Mouse (Mus musculus): ENCODE results near the gene Snx29. TPM values are rescaled to one million over a fixed set of nuclear protein-coding genes. Genes with fewer than 3 reads are reported as not detected.

The Snx29 gene
- polyA plus RNA-seq, 2 experiments, result 1.9 TPM

DNA sequence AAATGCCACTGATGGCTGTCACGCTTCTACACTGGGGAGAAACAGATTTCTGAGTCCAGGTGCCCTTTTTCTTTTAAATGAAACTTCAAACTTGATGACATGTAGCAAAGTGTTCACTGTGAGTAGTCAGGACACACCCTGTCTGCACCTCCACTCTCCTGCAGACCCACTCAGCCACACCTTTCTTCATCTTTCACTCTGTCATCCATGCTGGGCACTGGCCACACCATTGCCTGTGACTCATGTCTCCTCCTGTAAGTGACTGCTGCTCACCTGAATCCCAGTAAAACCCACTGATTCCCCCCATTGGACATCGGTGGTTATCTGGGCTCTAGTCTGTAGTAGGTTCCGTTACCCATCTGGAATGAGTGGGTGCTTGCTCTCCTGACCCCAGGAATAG, 467.8 kb downstream of the Snx29 start:
- H3K9ac ChIP-seq (replicated peaks), result no peak overlapping the region
- H3K27ac ChIP-seq, result no peak overlapping the region
- no peak for TF ChIP-seq EP300 (IDR thresholded peaks at IDR 0.05; ENCODE audit: low read depth)
- no peak for TF ChIP-seq CTCF (IDR thresholded peaks at IDR 0.05; ENCODE audit: low read depth)
- H3K27me3 ChIP-seq (ENCODE audit: control insufficient read depth, insufficient read depth, low read length), result no peaks in the 10 kb centered on the region
- no peaks in the 10 kb centered on the region for H3K4me1 ChIP-seq (replicated peaks; ENCODE audit: control insufficient read depth in 2 of 2, insufficient read depth in 2 of 2, low read length in 1 of 2)
- ATAC-seq (ENCODE audit: insufficient read depth) (no peak), DNase-seq (ENCODE audit: low read depth in 3 of 3, low spot score in 3 of 3) (no peak)
- H3K9me3 ChIP-seq (ENCODE audit: control insufficient read depth, low read length), result no peaks in the 10 kb centered on the region
- no peak overlapping the region for H3K4me2 ChIP-seq (ENCODE audit: low read depth)
- H3K4me3 ChIP-seq (ENCODE audit: insufficient read depth in 1 of 2, low read depth in 2 of 2, low read length in 2 of 2), result no peak overlapping the region
- H3K36me3 ChIP-seq (replicated peaks; ENCODE audit: control insufficient read depth, insufficient read depth, low read depth), result no peaks in the 10 kb centered on the region
- 67% methylated on average over 3 of the region's 3 CpGs for WGBS (ENCODE audit: insufficient replicate concordance)

DNA sequence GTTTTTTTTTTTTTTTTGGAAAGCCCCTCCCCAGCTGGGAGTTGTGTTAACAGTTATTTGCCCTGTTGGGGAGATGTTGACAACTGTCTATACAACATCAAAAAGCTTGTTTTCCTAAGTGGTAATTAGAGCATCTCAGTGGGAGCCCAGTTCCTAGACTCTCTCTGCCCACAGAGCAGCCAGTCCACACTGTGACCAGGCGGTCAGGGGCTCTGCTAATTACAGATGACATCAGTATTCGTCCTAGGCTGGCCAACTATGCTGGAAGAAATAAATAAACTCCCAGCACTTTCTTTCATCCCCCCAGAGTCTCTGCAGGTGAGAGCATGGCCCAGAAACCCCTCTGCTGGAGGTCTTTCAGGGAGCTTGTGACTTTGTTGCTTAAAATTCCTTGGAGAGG, 470.7 kb downstream of the Snx29 start:
- Histone ChIP-seq H3K9ac (replicated peaks) (no peak overlapping the region), H3K4me3 (ENCODE audit: insufficient read depth in 1 of 2, low read depth in 2 of 2, low read length in 2 of 2) (no peak overlapping the region), H3K27ac (no peak overlapping the region), H3K4me2 (ENCODE audit: low read depth) (no peak overlapping the region), H3K36me3 (replicated peaks; ENCODE audit: control insufficient read depth, insufficient read depth, low read depth) (no peaks in the 10 kb centered on the region), H3K4me1 (replicated peaks; ENCODE audit: control insufficient read depth in 2 of 2, insufficient read depth in 2 of 2, low read length in 1 of 2) (peaks cover 0 to 5% of the 10 kb centered on the region in 2 experiments; a peak in 3 of 4 replicates), H3K9me3 (ENCODE audit: control insufficient read depth, low read length) (no peaks in the 10 kb centered on the region), H3K27me3 (ENCODE audit: control insufficient read depth, insufficient read depth, low read length) (no peaks in the 10 kb centered on the region)
- WGBS (ENCODE audit: insufficient replicate concordance), result 41% methylated on average over 2 of the region's 2 CpGs
- DNase-seq (ENCODE audit: low read depth in 3 of 3, low spot score in 3 of 3) (no peak), ATAC-seq (ENCODE audit: insufficient read depth) (no peak)
- TF ChIP-seq EP300 (IDR thresholded peaks at IDR 0.05; ENCODE audit: low read depth) (no peak), CTCF (IDR thresholded peaks at IDR 0.05; ENCODE audit: low read depth) (no peak)

DNA sequence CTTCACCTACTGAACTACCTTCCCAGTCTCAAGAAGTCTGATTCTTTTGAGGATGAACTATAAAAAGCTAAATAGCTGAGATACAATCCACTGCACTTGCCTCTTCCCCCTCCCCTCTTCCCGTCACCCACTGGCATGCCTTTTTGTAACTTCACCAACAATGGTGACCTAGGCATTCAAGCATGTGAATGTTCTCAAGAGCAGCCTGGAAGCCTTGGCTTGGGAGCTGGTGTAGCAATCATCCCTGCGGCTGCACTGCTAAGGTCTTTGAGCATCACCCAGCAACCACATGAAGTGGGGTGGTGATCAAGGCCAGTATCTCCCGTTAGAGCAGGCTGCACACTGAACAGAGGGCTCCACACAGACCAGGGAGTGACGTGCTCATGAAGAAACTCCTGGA, 471.9 kb downstream of the Snx29 start:
- WGBS (ENCODE audit: insufficient replicate concordance), result 67% methylated on average over 4 of the region's 4 CpGs
- peaks cover 0 to 5% of the 10 kb centered on the region in 2 experiments; a peak in 3 of 4 replicates for H3K4me1 ChIP-seq (replicated peaks; ENCODE audit: control insufficient read depth in 2 of 2, insufficient read depth in 2 of 2, low read length in 1 of 2)
- ATAC-seq (ENCODE audit: insufficient read depth), result no peak
- TF ChIP-seq EP300 (IDR thresholded peaks at IDR 0.05; ENCODE audit: low read depth), result no peak
- TF ChIP-seq CTCF (IDR thresholded peaks at IDR 0.05; ENCODE audit: low read depth), result no peak
- no peaks in the 10 kb centered on the region for H3K9me3 ChIP-seq (ENCODE audit: control insufficient read depth, low read length)
- H3K4me2 ChIP-seq (ENCODE audit: low read depth), result no peak overlapping the region
- no peak overlapping the region for H3K4me3 ChIP-seq (ENCODE audit: insufficient read depth in 1 of 2, low read depth in 2 of 2, low read length in 2 of 2)
- no peak overlapping the region for H3K27ac ChIP-seq
- H3K36me3 ChIP-seq (replicated peaks; ENCODE audit: control insufficient read depth, insufficient read depth, low read depth), result no peaks in the 10 kb centered on the region
- no peak overlapping the region for H3K9ac ChIP-seq (replicated peaks)
- no peak for DNase-seq (ENCODE audit: low read depth in 3 of 3, low spot score in 3 of 3)
- H3K27me3 ChIP-seq (ENCODE audit: control insufficient read depth, insufficient read depth, low read length), result no peaks in the 10 kb centered on the region

DNA sequence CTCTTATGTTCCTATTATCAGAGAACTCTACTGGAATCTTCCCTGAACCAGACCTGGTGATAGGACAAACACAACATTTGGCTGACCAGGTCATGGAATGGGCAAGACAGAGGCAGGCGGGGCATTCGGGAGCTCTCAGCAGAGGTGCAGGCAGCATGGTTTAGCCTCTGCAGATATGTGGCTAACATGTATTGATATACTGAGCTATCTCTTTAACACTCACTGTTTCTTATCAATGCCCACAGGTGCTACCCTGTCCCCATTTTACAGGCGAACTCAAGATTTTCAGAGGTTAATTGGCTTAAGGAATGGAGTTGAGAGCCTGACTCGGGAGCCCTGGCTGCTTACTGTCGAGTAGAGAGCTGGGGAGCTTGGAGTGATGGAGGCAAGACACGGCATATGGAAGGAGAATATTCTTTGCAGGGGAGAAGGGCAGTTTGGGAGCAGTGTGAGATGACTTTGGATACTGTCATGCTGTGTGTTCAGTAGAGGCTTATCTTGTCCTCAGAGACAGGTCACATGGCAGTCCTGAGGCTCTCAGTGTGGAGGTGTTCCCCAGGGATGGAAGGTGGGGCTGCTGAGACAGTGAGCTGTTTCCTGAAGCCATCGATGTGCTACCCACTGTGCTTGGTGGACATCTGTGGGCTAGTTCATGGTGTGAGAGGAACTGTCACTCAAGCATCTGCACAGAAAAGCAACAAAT, 473.2 kb downstream of the Snx29 start:
- DNase-seq (ENCODE audit: low read depth in 3 of 3, low spot score in 3 of 3) (no peak), ATAC-seq (ENCODE audit: insufficient read depth) (peak; percentile 73)
- H3K36me3 ChIP-seq (replicated peaks; ENCODE audit: control insufficient read depth, insufficient read depth, low read depth), result no peaks in the 10 kb centered on the region
- H3K9me3 ChIP-seq (ENCODE audit: control insufficient read depth, low read length), result no peaks in the 10 kb centered on the region
- H3K27ac ChIP-seq, result no peak overlapping the region
- no peaks in the 10 kb centered on the region for H3K27me3 ChIP-seq (ENCODE audit: control insufficient read depth, insufficient read depth, low read length)
- 44% methylated on average over 7 of the region's 7 CpGs for WGBS (ENCODE audit: insufficient replicate concordance)
- TF ChIP-seq CTCF (IDR thresholded peaks at IDR 0.05; ENCODE audit: low read depth), result no peak
- TF ChIP-seq EP300 (IDR thresholded peaks at IDR 0.05; ENCODE audit: low read depth), result no peak
- H3K4me1 ChIP-seq (replicated peaks; ENCODE audit: control insufficient read depth in 2 of 2, insufficient read depth in 2 of 2, low read length in 1 of 2), result peaks cover 0 to 5% of the 10 kb centered on the region in 2 experiments; a peak in 3 of 4 replicates
- H3K4me3 ChIP-seq (ENCODE audit: insufficient read depth in 1 of 2, low read depth in 2 of 2, low read length in 2 of 2), result no peak overlapping the region
- no peak overlapping the region for H3K4me2 ChIP-seq (ENCODE audit: low read depth)
- no peak overlapping the region for H3K9ac ChIP-seq (replicated peaks)

DNA sequence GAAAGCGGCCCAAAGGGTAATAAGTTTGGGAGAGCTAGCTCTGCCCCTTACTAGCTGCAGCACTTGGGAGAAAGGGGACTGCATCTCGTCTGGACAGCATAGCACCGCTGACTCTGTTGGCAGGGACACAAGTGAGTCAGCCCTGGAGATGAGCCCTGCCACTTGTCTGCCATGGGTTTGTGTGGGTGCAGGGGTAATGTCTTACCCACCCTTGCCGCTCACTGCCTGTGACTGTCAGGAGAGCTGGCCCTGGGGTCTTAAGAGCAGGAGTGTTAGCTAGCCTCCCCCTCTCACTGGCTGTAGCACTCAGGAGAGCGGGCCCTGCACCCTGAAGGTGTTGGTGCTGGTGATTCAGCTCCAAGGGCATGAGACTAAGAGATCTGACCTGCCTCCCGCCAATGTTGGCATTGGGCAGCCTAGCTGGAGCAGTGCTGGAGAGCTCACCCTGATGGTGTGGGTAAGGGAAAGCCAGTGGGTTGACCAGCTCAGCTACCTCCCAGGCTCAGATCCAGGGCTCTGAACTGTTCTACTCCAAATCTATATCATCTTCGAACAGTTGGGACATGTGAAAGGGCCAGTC, 479.3 kb downstream of the Snx29 start:
- 69% methylated on average over 7 of the region's 7 CpGs for WGBS (ENCODE audit: insufficient replicate concordance)
- Histone ChIP-seq H3K4me2 (ENCODE audit: low read depth) (no peak overlapping the region), H3K9ac (replicated peaks) (no peak overlapping the region), H3K27me3 (ENCODE audit: control insufficient read depth, insufficient read depth, low read length) (no peaks in the 10 kb centered on the region), H3K27ac (no peak overlapping the region), H3K4me3 (ENCODE audit: insufficient read depth in 1 of 2, low read depth in 2 of 2, low read length in 2 of 2) (no peak overlapping the region), H3K4me1 (replicated peaks; ENCODE audit: control insufficient read depth in 2 of 2, insufficient read depth in 2 of 2, low read length in 1 of 2) (no peaks in the 10 kb centered on the region), H3K9me3 (ENCODE audit: control insufficient read depth, low read length) (no peaks in the 10 kb centered on the region), H3K36me3 (replicated peaks; ENCODE audit: control insufficient read depth, insufficient read depth, low read depth) (no peaks in the 10 kb centered on the region)
- no peak for DNase-seq (ENCODE audit: low read depth in 3 of 3, low spot score in 3 of 3)
- no peak for ATAC-seq (ENCODE audit: insufficient read depth)
- TF ChIP-seq CTCF (IDR thresholded peaks at IDR 0.05; ENCODE audit: low read depth) (no peak), EP300 (IDR thresholded peaks at IDR 0.05; ENCODE audit: low read depth) (no peak)

Other genes starting within 250 kb of the Snx29 start
- 8.8 and 8.9 TPM in 2 replicates for gene Txndc11, start 188.3 kb upstream of the Snx29 start, polyA plus RNA-seq (2012; rRNA removed)
- gene Txndc11, start 188.3 kb upstream of the Snx29 start, polyA plus RNA-seq (2014; fragmentation: Nextera tagmentation; extraction: Ambion mirVana), result 13.4 and 16.8 TPM in 2 replicates
- 31.6 and 52.6 TPM in 2 replicates for gene Zc3h7a, start 146.5 kb upstream of the Snx29 start, polyA plus RNA-seq (2012; rRNA removed)
- gene Zc3h7a, start 146.5 kb upstream of the Snx29 start, polyA plus RNA-seq (2014; fragmentation: Nextera tagmentation; extraction: Ambion mirVana), result 26.2 and 28.9 TPM in 2 replicates
- gene Rsl1d1, start 119.6 kb upstream of the Snx29 start, polyA plus RNA-seq (2012; rRNA removed), result 19.4 and 43.6 TPM in 2 replicates
- gene Rsl1d1, start 119.6 kb upstream of the Snx29 start, polyA plus RNA-seq (2014; fragmentation: Nextera tagmentation; extraction: Ambion mirVana), result 109 and 117 TPM in 2 replicates
- gene Gspt1, start 68.6 kb upstream of the Snx29 start, polyA plus RNA-seq (2012; rRNA removed), result 29.3 and 36.1 TPM in 2 replicates
- 44.4 and 48.5 TPM in 2 replicates for gene Gspt1, start 68.6 kb upstream of the Snx29 start, polyA plus RNA-seq (2014; fragmentation: Nextera tagmentation; extraction: Ambion mirVana)
- gene Tnfrsf17, start 9.1 kb upstream of the Snx29 start, polyA plus RNA-seq (2012; rRNA removed), result not detected in 2 replicates
- gene Tnfrsf17, start 9.1 kb upstream of the Snx29 start, polyA plus RNA-seq (2014; fragmentation: Nextera tagmentation; extraction: Ambion mirVana), result not detected in 2 replicates

Measured in liver, embryonic 14.5 days (tissue).